Mouse (Mus musculus) ZHBTc4 (cell line): ENCODE measurements at regions not wholly inside any gene's neighbourhood (a gene's known extent, or its start where the extent isn't known, plus 50 kb on each side); places are given as distances from the start of the nearest gene placed in this dataset.

Experiments used
- DNase-seq: peaks from one replicate; pipeline ENCODE4 v3.0.0-alpha.2; 2011; ENCODE audit warnings: low read depth, low spot score

DNA sequence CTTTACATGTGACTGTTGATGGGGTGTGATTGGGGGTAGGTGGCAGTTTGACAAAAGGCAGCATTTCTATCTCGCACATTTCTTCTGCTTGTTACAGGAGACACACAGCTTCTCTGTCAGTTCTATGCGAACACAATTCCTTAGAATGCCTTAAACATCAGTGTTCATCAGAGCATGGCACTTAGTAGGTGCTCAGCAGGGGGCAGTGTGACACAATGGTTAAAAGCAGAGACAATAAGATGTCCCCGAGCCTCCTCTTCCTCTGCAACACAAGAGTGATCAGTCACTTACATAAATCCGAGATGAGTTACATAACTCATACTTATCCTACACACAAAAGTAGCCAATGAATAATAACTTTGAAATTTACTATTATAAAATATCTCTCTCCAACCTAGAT, 688.1 kb downstream of the Gm826 start:
- peak; percentile 25 for DNase-seq

DNA sequence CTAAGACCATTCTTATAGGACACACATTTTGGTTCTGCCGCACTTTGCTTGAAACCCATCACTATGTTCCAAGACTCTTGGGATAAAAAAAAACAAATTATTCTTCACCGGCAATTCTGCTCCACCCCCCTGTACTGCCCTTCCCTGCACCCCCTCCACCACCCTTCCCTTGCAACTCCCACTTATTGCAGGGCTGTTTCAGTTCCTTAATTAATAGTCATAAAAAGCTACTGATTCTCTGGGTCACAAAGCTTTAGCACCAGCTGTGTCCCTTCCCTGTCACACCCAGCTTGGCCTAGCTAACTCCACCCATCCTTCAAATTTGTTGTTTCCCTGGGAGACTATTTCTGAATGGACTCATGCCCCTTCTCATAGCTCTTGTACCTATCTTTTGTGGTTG, 687.4 kb downstream of the Gm826 start:
- no peak for DNase-seq

DNA sequence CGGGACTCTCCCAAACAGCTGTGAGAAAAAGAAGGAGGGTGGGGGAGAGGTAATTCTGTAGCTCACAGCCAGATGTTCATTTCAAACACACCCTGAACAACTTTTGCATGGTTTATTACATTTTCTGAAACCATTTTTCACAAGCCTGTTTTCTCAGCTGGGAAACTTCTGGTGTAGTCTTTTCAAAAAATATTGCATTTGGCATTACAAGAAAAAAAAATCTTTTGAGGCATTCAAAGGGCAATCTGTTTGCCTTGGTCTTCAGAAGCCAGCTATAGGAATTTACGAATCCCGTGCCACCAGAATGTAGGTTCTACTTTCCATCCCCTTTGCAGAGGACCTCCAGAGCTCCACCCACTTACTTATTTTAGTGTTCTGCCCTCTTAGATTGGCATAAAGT, 681.7 kb downstream of the Gm826 start:
- DNase-seq: no peak

DNA sequence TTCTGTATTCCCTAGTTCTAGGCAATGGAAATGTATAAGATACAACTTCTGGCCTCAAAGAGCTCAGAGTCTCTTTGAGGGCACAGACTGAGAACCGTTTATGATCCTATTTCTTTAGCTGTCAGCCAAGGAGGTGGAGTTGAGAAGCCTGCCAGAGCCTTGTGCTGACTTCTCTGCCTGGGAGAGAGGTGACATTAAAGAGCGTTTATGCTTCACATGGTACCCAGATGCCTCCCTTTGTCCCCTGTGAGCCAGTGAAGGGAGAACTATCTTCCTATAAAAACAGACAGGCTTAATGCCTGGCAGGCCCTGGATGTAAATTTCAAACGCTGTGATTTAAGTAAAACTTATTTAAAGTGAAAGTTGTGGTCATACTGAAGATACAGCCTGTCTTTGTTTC, 657.1 kb downstream of the Gm826 start:
- no peak for DNase-seq

DNA sequence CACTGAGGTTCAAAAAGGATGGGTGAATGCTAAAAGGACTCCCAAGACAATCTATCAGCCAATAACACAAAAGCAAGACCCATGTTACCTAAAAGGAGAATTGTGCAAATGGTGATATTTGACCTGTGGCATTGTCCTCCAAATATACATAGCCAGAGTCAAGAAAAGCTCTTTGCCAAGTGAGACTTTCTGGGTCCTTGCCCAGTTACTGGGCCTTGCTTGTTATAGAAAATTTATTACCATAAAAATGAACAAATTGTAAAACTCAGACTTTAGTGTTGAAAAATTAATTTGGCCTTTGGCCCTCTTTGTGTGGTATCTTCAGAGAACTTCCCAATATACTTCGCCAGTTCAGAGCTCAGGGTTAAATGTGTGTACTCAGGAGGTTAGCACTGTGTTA, 653.3 kb downstream of the Gm826 start:
- DNase-seq: no peak

DNA sequence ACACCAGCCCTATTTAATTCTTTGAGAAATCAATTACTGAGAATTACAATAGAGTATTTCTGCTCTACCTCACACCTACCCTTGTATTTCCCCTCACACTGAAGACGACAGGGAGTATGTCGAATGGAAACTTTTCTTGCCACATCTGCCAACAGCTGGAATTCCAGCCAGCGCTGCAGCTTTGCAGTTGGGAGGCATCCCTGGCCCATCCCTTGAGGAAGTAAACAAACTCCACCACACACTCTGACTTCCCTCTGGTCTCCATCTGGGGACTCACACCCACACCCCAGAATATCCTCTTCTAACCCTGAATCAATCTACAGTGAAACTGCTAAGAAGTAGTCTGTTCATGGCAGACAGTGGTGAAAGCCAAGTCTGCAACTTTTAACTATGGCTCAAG, 630.9 kb downstream of the Gm826 start:
- DNase-seq: no peak

DNA sequence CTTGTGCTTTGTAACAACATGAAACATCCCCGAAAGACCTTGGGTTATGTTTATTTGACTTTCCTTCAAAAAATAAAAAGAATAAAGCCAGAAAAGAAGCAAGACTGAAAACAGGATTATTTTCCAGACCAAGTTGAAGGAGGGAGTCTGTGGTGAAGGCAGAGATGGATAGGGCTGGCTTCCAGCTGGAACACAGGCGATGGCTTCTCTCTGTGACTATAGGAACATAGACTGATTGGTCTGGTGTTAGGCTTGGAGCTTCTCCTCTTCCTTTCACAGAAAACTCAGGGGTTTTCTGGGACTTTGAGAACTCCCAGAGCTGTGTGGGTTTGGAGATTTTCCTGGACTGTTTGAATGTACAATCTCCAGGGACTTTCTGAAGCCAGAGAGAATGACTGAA, 625.8 kb downstream of the Gm826 start:
- DNase-seq: no peak

DNA sequence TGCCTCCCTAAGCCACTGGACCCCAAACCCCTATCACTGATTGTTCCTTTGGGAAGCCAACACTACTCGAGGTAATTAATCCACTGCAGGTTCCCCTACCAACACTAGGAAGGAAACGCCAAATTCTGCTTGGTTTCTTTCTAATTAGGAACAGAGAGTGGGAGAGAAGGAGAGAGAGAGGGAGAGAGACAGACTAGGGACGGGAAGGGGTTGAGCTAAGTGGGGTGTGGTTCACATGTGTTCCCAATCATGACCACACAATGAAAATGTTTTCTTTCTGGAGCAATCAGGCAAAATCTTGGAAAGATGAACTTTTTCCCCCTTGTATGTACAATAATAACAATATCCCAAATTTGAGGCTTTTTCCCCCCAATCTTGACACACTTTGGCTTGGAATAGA, 619.3 kb downstream of the Gm826 start:
- DNase-seq: no peak

DNA sequence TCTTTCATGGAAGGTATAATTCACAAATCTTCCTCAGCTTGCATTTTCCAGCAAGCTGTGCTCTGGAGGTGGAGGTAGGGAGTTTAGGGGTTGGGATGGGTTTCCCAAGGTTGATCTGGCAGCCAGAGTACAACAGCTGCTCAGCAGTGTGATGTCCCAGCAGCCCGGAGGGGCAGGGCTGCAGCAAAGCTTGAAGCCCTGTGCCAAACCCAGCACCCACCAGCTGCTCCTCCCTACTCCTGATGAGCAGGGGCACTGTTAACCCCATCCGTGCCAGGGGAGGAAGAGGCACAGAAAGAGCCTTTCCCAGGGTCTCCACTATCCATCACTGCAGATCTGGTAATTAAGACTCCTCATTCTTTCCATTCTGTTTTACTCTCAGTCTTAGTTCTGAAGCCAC, 615.2 kb downstream of the Gm826 start:
- no peak for DNase-seq

DNA sequence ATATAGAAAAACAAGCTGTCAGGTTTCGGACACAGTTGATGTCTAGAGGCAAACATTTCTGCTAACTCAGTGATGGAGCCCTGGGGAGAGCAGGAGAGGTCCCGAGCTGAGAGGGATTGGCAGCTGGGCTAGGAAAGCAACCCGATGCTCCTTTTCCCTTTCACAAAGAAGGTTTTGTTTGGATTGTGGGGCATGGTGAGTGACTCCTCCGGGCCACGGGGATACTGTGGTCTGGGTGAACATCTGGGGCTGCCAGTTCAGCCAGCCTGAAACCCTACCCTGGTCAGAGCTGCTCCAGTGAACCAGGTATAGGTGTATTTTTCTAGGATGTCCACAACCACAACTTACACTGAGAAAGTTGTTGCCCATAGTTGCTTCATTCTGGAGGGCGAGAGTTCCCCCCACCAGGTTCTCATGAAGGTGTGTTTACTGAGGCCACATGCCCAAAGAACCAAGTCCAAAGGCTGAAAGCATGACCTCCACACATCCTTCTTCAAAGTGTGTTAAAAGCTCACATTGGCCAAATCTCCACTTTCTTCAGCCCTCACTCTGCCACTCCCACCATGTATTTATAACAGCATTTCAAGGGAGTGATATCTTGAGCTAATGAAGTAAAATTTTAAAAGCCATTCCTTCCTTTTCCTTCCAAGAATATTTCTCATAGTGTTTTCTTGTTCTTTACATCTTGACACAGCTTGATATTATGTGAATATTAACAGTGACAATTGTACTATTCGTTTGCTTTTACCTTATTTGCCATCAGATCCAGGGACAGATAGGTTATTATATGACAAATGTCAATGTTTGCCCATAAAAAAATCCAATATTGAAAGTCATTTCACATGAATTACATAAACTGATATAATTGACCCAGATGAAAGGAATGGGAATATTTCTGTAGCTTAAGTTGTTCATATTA, 608.5 kb downstream of the Gm826 start:
- DNase-seq: no peak

DNA sequence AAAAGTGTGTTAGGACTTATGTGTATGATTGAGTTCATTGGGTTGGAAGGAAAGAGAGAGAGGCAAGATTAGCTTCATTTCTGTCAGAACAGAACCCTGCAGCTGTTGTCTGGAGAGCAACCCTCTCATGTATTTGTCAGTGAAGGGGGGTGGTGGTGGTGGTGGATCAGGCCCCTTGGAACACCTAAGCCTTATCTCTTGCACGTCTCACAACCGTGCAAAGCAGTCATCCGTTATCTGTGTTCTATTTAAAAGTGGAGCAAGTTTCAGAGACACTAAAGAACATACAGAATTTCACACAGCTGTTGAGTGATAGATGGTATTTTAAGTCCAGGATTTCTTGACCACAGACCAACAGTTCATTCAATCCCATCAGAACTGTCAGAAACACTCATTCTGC, 604.7 kb downstream of the Gm826 start:
- no peak for DNase-seq

DNA sequence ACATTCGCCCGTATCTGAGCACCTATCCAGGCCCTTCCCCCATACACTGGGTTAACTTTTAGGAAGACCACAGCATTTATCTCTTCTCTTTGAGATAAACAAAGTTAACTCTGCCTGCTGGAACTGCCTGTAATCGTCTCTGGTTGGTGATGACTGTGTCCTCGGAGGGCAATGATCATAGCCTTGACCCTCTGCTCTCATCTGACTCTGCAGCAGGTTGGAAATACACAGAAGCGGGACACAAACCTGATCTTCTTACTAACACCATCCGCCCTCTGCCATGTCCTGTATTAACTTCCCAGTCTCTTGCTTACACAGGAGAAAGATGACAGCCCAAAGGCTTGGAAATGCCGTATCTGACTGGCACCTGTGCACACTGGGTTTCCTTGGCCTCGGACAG, 603.7 kb downstream of the Gm826 start:
- no peak for DNase-seq

DNA sequence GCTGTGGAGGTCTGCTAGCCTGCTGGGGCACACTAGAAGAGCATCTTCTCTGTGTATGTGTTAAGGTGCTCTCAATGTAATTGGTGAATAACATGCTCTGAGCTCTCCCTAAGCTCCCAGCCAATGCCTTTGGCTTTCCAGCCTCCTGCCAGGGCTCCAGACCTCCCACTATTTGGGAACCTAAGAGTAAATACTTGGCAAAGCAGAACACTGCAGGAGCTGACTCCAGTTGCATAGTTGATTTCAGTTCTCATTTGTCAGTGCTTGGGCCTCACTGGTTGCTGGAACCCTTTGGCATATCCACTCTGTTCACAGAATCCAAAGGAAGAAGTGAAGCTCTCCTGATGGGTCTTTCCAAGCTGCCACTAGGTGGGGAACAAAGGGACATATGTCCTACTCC, 602.7 kb downstream of the Gm826 start:
- DNase-seq: no peak

DNA sequence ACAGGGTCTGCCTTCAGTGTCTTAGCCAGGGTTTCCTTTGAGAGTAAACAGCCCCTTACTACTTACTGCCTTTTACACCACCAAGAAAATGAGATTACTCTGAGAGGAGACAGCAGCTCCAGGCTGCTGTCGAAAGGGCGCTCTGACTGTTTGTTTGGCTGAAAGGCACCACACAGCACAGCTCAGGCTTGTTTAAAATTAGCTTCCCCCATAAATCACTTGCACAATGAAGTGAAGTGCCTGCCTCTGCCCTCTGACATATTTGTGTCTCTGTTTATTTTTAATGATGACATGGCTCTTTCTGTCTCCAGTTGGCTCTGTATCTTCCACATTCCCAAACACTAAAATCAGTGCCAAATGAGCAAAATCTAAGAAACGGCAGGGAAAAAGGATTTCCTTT, 601.5 kb downstream of the Gm826 start:
- DNase-seq: no peak

DNA sequence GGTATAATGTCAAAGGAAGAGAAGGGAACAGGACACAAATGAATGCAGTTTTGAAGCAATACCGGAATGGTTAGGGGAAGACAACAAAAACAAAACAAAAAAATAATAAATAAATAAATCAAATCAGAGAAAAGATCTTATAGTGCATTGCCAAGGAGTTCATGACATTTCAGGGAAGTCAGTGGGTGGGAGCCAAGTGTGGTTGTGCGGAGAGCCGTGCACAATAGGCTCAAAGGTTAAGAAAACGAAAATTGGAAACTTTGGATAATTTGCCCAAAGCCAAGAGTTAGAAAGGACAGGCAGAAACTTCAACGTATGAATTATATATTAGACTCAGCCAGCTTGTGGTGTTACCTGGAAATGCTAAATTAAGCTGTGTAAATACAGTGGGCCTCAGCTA, 599.4 kb downstream of the Gm826 start:
- DNase-seq: no peak

DNA sequence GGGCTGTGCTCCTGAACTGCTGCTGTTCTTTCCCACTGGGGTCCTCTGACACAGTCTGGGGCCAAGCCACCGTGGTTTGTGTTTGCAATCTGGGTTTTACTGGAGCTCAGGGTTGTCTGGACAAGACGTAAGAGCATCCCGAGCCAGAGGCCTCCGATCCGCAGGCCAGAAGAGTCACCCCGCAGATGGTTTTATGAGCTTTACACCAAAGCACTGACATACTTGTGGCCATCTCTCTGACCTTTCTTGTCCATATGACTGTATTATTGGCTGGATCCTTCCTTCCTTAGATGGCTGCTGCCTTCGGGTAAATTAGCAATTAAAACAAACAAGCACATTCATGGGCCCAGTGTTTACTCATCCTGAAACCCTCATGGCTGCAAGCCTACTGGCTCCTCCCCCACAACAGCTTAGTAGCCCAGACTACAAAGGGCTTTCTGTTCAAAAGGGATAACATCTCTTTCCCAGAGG, 578.4 kb downstream of the Gm826 start:
- peak; percentile 12 for DNase-seq

DNA sequence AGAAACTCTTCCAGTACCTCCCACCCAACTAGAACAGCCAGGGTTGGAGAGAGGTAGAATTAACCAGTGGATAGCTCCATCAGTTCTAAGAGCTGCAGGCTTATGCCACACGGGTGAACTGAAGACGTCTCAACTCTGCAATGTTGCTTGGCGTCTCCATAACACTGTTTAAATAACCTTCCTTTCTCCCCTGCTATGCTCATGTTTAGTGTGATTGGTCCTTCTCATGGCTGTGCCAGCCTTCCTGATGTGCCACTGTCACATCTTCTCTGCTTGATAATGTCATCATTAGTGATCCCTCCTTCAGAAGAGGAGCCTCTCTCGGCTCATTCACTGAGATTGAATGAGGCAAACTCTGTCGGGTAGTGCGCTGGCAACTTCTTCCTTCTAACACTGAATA, 573.2 kb downstream of the Gm826 start:
- no peak for DNase-seq

DNA sequence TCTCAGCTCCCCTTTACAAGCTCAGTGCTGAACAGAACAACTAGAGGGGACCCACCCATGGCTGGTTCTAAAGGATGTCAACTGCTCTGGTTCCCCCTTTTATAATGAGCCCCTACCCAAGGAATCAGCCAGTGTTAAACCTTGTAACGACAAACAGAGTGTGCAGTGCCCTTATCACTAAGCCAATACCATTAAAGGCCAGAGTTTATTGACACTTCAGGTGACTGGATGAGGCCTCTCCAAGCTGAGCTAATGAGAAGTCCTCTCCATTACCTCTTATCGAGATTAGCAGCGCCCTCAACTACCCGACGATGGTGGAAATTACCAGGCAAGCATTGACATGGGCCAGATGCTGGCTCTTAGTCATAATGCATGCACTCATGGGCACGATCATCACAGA, 570.8 kb downstream of the Gm826 start:
- DNase-seq: no peak
